Mouse (Mus musculus): ENCODE results near the gene Rnf180.

DNA sequence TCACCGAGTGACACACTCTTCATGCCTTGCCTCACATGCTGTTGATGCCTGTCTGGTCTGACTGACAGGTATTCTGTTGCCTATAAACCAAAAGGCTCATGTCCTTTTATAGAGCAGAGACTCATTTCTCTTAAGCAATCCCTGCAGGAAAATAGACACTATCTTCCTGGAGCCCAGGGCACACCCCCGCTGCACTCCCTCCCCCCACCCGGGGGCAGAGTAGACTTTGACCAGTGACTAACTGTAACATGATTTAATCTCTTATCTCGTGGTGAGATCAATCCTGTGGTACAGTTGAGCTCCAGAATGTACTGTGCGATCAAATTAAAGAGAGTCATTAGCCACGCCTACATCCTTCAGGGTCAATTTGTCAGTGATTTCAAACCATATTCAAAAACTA, 18.1 kb upstream of the Rnf180 start:
- no peak for TF ChIP-seq CTCF (IDR thresholded peaks at IDR 0.05)
- no peak for TF ChIP-seq EP300 (IDR thresholded peaks at IDR 0.05)

Data from lung, postnatal 0 days (tissue).